Mouse (Mus musculus): ENCODE results near the gene Naglu. TPM values are rescaled to one million over a fixed set of nuclear protein-coding genes. Genes with fewer than 3 reads are reported as not detected.

The Naglu gene
- total and polyA plus RNA-seq, 2 experiments from 2014 or later = 12.6 to 14.9 TPM

DNA sequence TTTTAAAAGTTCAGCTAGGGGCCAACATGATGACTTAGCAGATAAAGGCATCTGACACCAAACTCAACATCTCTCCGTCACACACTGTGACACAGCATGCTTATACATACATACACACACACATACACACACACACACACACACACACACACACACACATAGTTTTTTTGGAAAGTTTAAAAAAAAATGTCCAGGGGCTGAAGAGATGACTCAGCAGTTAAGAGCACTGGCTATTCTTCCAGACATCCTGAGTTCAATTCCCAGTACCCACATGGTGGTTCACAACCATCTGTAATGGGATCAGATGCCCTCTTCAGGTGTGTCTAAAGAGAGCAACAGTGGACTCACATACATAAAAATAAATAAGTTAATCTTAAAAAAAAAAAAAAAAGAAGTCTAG is 38.3 kb upstream of the Naglu start:
- Histone ChIP-seq H3K27ac (ENCODE audit: low read depth, low read length) (no peak overlapping the region), H3K4me3 (ENCODE audit: low read depth, low read length) (no peak overlapping the region), H3K9ac (no peak overlapping the region), H3K4me1 (ENCODE audit: insufficient read depth) (no peaks in the 10 kb centered on the region), H3K9me3 (ENCODE audit: low read length) (no peaks in the 10 kb centered on the region), H3K36me3 (ENCODE audit: insufficient read depth) (peaks cover 86% of the 10 kb centered on the region), H3K4me2 (ENCODE audit: low read depth) (no peak overlapping the region), H3K27me3 (ENCODE audit: insufficient read depth, low read length) (no peaks in the 10 kb centered on the region)
- WGBS = 96% methylated on average over 1 of the region's 1 CpGs
- DNase-seq = no peak
- TF ChIP-seq CTCF (IDR thresholded peaks at IDR 0.05; ENCODE audit: low read depth) = no peak
- ATAC-seq = no peak

DNA sequence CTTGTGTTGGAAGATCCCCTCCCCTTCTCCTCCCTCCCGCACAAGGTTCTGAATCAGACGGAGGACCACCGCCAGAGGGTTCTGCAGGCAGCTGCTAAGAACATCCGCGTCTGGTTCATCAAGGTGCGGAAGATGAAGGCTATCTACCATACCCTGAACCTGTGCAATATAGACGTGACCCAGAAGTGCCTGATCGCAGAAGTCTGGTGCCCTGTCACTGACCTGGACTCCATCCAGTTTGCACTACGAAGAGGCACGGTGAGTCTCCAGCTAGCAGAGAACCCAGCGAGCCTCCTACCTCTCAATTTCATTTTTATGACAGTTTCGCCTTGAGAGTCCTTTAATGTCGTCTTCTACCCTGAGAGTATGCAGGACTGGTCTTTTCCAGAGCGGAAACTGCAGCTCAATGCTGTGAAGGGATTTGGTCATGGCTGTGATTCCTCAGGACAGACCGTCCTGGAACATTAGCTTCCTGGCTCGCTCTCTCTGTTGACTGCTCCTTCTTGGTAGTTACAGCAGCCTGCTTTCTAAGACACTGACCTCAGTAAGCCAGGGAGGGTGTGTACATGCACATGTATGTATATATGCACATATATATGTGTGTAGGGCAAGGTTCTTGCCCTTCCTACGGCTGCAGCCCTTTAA is 35.8 kb upstream of the Naglu start:
- H3K4me1 ChIP-seq (ENCODE audit: insufficient read depth) = no peaks in the 10 kb centered on the region
- no peak overlapping the region for H3K4me3 ChIP-seq (ENCODE audit: low read depth, low read length)
- H3K36me3 ChIP-seq (ENCODE audit: insufficient read depth) = peaks cover 87% of the 10 kb centered on the region
- H3K9me3 ChIP-seq (ENCODE audit: low read length) = no peaks in the 10 kb centered on the region
- DNase-seq (no peak), ATAC-seq (no peak)
- no peak overlapping the region for H3K9ac ChIP-seq
- TF ChIP-seq CTCF (IDR thresholded peaks at IDR 0.05; ENCODE audit: low read depth) = no peak
- no peaks in the 10 kb centered on the region for H3K27me3 ChIP-seq (ENCODE audit: insufficient read depth, low read length)
- 93% methylated on average over 17 of the region's 17 CpGs for WGBS
- H3K27ac ChIP-seq (ENCODE audit: low read depth, low read length) = no peak overlapping the region
- H3K4me2 ChIP-seq (ENCODE audit: low read depth) = no peak overlapping the region

DNA sequence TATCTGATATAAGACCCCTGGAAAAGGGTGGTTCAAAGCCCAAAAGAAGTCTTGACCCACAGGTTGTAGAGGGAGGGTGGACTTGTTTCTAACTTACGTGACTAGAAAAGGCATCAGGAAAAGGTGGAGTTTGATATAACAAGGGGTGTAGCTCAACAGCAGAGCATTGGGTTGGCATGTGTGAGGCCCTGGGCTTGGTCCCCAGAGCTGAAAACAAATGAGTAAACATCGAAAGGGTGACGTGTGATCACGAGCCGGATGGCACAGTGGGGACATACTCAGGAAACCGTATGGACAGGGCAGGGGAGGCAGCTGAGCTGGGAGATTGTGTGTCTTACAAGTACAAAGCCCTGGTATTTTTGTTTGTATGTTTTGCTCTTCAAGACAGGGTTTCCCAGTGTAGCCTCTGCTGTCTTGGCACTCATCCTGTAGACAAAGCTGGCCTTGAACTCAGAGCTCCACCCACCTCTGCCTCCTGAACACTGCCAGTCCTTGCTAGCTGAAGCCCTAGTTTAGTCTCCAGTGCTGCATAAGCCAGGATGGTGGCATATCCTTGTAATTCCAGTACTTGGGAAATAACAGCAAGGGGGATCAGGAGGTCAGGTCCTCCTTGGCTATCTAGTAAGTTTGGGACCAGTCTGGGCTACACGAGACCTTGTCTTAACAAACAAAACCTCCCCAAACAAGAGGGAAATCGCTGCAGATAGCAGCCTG is 35.0 kb upstream of the Naglu start:
- H3K27ac ChIP-seq (ENCODE audit: low read depth, low read length) = no peak overlapping the region
- H3K4me1 ChIP-seq (ENCODE audit: insufficient read depth) = no peaks in the 10 kb centered on the region
- ATAC-seq (no peak), DNase-seq (no peak)
- WGBS = 89% methylated on average over 8 of the region's 8 CpGs
- H3K9ac ChIP-seq = no peak overlapping the region
- peaks cover 87% of the 10 kb centered on the region for H3K36me3 ChIP-seq (ENCODE audit: insufficient read depth)
- H3K4me3 ChIP-seq (ENCODE audit: low read depth, low read length) = no peak overlapping the region
- no peak for TF ChIP-seq CTCF (IDR thresholded peaks at IDR 0.05; ENCODE audit: low read depth)
- no peaks in the 10 kb centered on the region for H3K9me3 ChIP-seq (ENCODE audit: low read length)
- H3K27me3 ChIP-seq (ENCODE audit: insufficient read depth, low read length) = no peaks in the 10 kb centered on the region
- H3K4me2 ChIP-seq (ENCODE audit: low read depth) = no peak overlapping the region

DNA sequence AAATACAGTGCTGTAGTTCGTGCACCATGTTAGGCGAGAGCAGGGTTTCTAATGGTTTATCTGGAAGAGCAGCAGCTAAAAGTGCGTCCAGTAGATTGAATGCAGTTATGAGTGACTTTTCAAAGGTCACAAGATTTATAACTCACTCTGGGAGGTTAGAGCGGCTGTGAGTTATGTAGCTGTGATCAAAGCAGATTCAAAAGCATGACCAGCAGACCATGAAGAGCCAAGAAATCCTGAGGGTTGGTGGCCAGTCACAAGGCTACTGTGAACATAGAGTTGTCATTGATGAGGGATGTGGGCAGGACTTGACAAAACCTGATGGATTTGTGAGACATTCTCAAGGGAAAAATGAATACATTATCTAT is 34.5 kb upstream of the Naglu start:
- WGBS = 90% methylated on average over 4 of the region's 4 CpGs
- no peak overlapping the region for H3K4me2 ChIP-seq (ENCODE audit: low read depth)

DNA sequence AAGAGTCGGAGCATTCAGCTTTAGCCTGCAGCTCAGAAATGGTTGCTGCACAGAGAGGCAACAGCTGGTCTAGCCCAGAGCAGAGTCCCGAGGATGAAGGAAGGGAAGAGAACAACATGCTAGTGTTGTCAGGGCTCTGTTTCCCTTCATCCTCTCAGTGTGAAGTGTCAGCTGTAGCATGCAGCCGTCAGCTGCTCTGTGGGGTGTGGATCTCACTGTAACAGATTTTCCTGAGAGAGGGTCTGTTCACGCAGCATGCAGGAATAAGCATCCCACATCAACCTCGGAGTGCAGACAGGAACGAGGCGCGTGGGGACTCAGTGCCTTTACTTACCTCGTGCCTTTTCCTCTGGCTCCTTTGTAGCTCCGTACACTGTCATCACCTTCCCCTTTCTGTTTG is 32.0 kb upstream of the Naglu start:
- Histone ChIP-seq H3K4me1 (ENCODE audit: insufficient read depth) (no peaks in the 10 kb centered on the region), H3K36me3 (ENCODE audit: insufficient read depth) (peaks cover 87% of the 10 kb centered on the region), H3K4me3 (ENCODE audit: low read depth, low read length) (no peak overlapping the region), H3K9me3 (ENCODE audit: low read length) (no peaks in the 10 kb centered on the region), H3K4me2 (ENCODE audit: low read depth) (no peak overlapping the region), H3K9ac (no peak overlapping the region), H3K27ac (ENCODE audit: low read depth, low read length) (no peak overlapping the region), H3K27me3 (ENCODE audit: insufficient read depth, low read length) (no peaks in the 10 kb centered on the region)
- ATAC-seq (no peak), DNase-seq (no peak)
- no peak for TF ChIP-seq CTCF (IDR thresholded peaks at IDR 0.05; ENCODE audit: low read depth)
- WGBS = 82% methylated on average over 10 of the region's 10 CpGs

More for the DNA sequence above, 34.5 kb upstream of the Naglu start:
- no peak overlapping the region for H3K9ac ChIP-seq
- H3K9me3 ChIP-seq (ENCODE audit: low read length) = no peaks in the 10 kb centered on the region
- ATAC-seq = no peak
- H3K36me3 ChIP-seq (ENCODE audit: insufficient read depth) = peaks cover 85% of the 10 kb centered on the region
- H3K27ac ChIP-seq (ENCODE audit: low read depth, low read length) = no peak overlapping the region
- no peaks in the 10 kb centered on the region for H3K27me3 ChIP-seq (ENCODE audit: insufficient read depth, low read length)
- no peaks in the 10 kb centered on the region for H3K4me1 ChIP-seq (ENCODE audit: insufficient read depth)
- no peak for DNase-seq
- H3K4me3 ChIP-seq (ENCODE audit: low read depth, low read length) = no peak overlapping the region
- TF ChIP-seq CTCF (IDR thresholded peaks at IDR 0.05; ENCODE audit: low read depth) = no peak

DNA sequence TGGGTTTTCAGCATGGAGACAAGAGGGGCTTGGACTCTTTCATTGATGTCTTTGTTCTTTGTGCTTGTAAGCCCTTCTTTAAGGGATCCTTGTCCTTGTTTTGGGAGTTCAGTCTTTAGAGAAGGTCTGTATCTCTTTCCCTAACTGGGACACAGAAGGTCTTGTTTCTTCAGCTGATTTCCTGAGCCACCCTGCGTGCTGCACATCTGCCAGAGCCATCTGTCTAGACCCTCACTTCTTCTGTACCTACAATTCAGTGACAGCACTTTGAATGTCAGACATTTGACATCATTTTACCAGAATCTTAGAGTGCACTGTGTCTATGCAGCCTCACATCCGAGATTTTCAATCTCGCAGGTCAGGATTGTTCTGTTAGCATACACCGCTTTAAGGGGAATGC is 24.0 kb upstream of the Naglu start:
- H3K27ac ChIP-seq (ENCODE audit: low read depth, low read length) = no peak overlapping the region
- H3K9me3 ChIP-seq (ENCODE audit: low read length) = no peaks in the 10 kb centered on the region
- TF ChIP-seq CTCF (IDR thresholded peaks at IDR 0.05; ENCODE audit: low read depth) = no peak
- H3K4me1 ChIP-seq (ENCODE audit: insufficient read depth) = no peaks in the 10 kb centered on the region
- DNase-seq = no peak
- H3K27me3 ChIP-seq (ENCODE audit: insufficient read depth, low read length) = no peaks in the 10 kb centered on the region
- no peak overlapping the region for H3K4me3 ChIP-seq (ENCODE audit: low read depth, low read length)
- H3K4me2 ChIP-seq (ENCODE audit: low read depth) = no peak overlapping the region
- no peak for ATAC-seq
- H3K9ac ChIP-seq = no peak overlapping the region
- H3K36me3 ChIP-seq (ENCODE audit: insufficient read depth) = peaks cover 93% of the 10 kb centered on the region
- WGBS = 92% methylated on average over 4 of the region's 4 CpGs

DNA sequence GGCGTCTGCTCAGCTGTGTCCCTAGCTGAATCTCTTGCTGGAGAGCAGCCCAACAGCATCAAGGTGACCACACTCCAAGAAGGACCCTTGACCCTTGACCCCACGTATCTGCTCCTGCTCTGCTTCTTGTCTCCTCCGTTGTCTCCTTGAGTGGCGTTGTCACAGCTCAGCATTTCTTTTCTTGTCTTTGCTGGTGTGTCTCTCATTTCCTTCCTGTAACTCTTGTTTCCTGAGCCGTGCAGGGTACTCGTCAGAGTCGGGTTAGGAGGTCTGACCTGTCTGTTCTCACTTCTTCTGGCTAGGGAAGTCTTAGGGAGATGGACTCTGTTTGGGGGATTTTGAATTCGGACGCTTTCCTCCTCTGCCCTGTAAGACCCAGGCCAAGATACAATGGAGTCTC is 23.4 kb upstream of the Naglu start:
- no peak overlapping the region for H3K4me3 ChIP-seq (ENCODE audit: low read depth, low read length)

More for the DNA sequence above, 23.4 kb upstream of the Naglu start:
- no peak overlapping the region for H3K9ac ChIP-seq
- no peaks in the 10 kb centered on the region for H3K4me1 ChIP-seq (ENCODE audit: insufficient read depth)
- no peak for TF ChIP-seq CTCF (IDR thresholded peaks at IDR 0.05; ENCODE audit: low read depth)
- H3K27ac ChIP-seq (ENCODE audit: low read depth, low read length) = no peak overlapping the region
- WGBS = 69% methylated on average over 9 of the region's 9 CpGs
- H3K36me3 ChIP-seq (ENCODE audit: insufficient read depth) = peaks cover 92% of the 10 kb centered on the region
- DNase-seq (no peak), ATAC-seq (no peak)
- H3K27me3 ChIP-seq (ENCODE audit: insufficient read depth, low read length) = no peaks in the 10 kb centered on the region
- H3K4me2 ChIP-seq (ENCODE audit: low read depth) = no peak overlapping the region
- H3K9me3 ChIP-seq (ENCODE audit: low read length) = no peaks in the 10 kb centered on the region
